Comparison of ENCODE assay signal across 27 mouse cellular contexts in genomic region chr2:137231161-137231560, GRCm38 (mm10).
"Had no signal": no experiment of that assay in that cellular context is flagged by ENCODE, and none has a peak within 500 bp of the region (broad histone marks: within the 10 kb centered on the region; RNA-seq: fewer than 3 reads in every experiment).

No protein-coding gene starts in this region.

- H3K36me3 ChIP-seq: heart, embryonic 10.5 days; heart, embryonic 12.5 days; hindbrain, embryonic 10.5 days; hindbrain, embryonic 12.5 days; intestine, embryonic 15.5 days; limb, embryonic 10.5 days; limb, embryonic 12.5 days; liver, embryonic 13.5 days; liver, embryonic 15.5 days had no signal

- H3K27ac ChIP-seq: gastrocnemius, adult 2 months; heart, embryonic 10.5 days; hindbrain, embryonic 12.5 days; hindbrain, embryonic 14.5 days; intestine, embryonic 15.5 days; layer of hippocampus, adult 2 months; left cerebral cortex, adult 2 months; limb, embryonic 10.5 days; limb, embryonic 12.5 days; liver, embryonic 13.5 days; liver, embryonic 15.5 days had no signal

- H3K4me3 ChIP-seq: gastrocnemius, adult 2 months; heart, embryonic 10.5 days; heart, embryonic 12.5 days; hindbrain, embryonic 10.5 days; hindbrain, embryonic 12.5 days; intestine, embryonic 15.5 days; layer of hippocampus, adult 2 months; left cerebral cortex, adult 2 months; limb, embryonic 10.5 days; limb, embryonic 12.5 days; liver, embryonic 13.5 days; liver, embryonic 15.5 days had no signal

- H3K4me2 ChIP-seq: heart, embryonic 12.5 days; hindbrain, embryonic 12.5 days; hindbrain, embryonic 14.5 days; intestine, embryonic 15.5 days; limb, embryonic 12.5 days; liver, embryonic 11.5 days; liver, embryonic 13.5 days; liver, embryonic 15.5 days had no signal

- H3K27me3 ChIP-seq: heart, embryonic 12.5 days; hindbrain, embryonic 12.5 days; intestine, embryonic 15.5 days; limb, embryonic 12.5 days; liver, embryonic 13.5 days; liver, embryonic 15.5 days had no signal

- H3K4me1 ChIP-seq: heart, embryonic 10.5 days; heart, embryonic 12.5 days; intestine, embryonic 15.5 days; limb, embryonic 12.5 days; liver, embryonic 13.5 days; liver, embryonic 15.5 days had no signal

- ATAC-seq: hindbrain, embryonic 16.5 days; inflammation-experienced regulatory T-cells, adult 6 months; intestine, embryonic 15.5 days; intestine, postnatal 0 days; liver, postnatal 0 days had no signal

- H3K9me3 ChIP-seq: heart, embryonic 10.5 days; heart, embryonic 12.5 days; hindbrain, embryonic 10.5 days; hindbrain, embryonic 12.5 days; intestine, embryonic 15.5 days; limb, embryonic 10.5 days; limb, embryonic 12.5 days; liver, embryonic 13.5 days; liver, embryonic 15.5 days had no signal

- DNase-seq: gastrocnemius, adult 2 months; gastrocnemius, postnatal 10 days; gastrocnemius, postnatal 25 days; heart, adult 18-20 months; heart, postnatal 10 days; heart, postnatal 4 days; kidney, adult 18-20 months; kidney, postnatal 10 days; kidney, postnatal 4 days; liver; liver, embryonic 13.5 days; liver, postnatal 0 days had no signal

- H3K9ac ChIP-seq: heart, embryonic 12.5 days; hindbrain, embryonic 12.5 days; hindbrain, embryonic 14.5 days; intestine, embryonic 15.5 days; limb, embryonic 12.5 days; liver, embryonic 13.5 days; liver, embryonic 15.5 days; liver, postnatal 0 days had no signal
